Mouse (Mus musculus) heart, embryonic 16.5 days (tissue): ENCODE data around the gene Sema3g. TPM values are rescaled to one million over a fixed set of nuclear protein-coding genes. Genes with fewer than 3 reads are reported as not detected.

ENCODE experiments used
- ATAC-seq: fragments of 200-750 bp; cut with Nextera tagmentation; replicated peaks from 2 replicates; pipeline ENCODE4 v1.8.0; 2017; ENCODE audit warnings: moderate number of reproducible peaks; ENCODE audit not compliant: insufficient read depth, low FRiP score; ENCODE audit errors: extremely low read depth
- H3K27ac ChIP-seq: fragments of 300-500 bp; sonication (generic); 2 replicates; pipeline ENCODE4 v1.5.1; 2014; ENCODE audit warnings: mild to moderate bottlenecking, low read length, control low read depth, moderate library complexity
- H3K27me3 ChIP-seq: fragments of 300-500 bp; sonication (generic); 2 replicates; pipeline ENCODE4 v1.6.1; 2014; ENCODE audit warnings: low read length, mixed read lengths; ENCODE audit not compliant: control insufficient read depth, insufficient read depth
- H3K36me3 ChIP-seq: fragments of 300-500 bp; sonication (generic); 2 replicates; pipeline ENCODE4 v1.6.1; 2014; ENCODE audit not compliant: control insufficient read depth, insufficient read depth
- H3K4me1 ChIP-seq: fragments of 300-500 bp; sonication (generic); 2 replicates; pipeline ENCODE4 v1.6.1; 2014; ENCODE audit warnings: low read length, mixed read lengths; ENCODE audit not compliant: control insufficient read depth, insufficient read depth
- H3K4me2 ChIP-seq: fragments of 300-500 bp; sonication (generic); 2 replicates; pipeline ENCODE4 v1.6.1; 2014; ENCODE audit warnings: low read depth, mild to moderate bottlenecking, control low read depth, low read length
- H3K4me3 ChIP-seq: fragments of 300-500 bp; sonication (generic); 2 replicates; pipeline ENCODE4 v1.5.1; 2014; ENCODE audit warnings: mild to moderate bottlenecking, control low read depth, low read length
- H3K9ac ChIP-seq: fragments of 300-500 bp; sonication (generic); 2 replicates; pipeline ENCODE4 v1.6.1; 2014; ENCODE audit warnings: low read length, control low read depth
- H3K9me3 ChIP-seq: fragments of 300-500 bp; sonication (generic); replicated peaks from 2 replicates; pipeline ENCODE4 v1.6.1; 2016; ENCODE audit warnings: low read length; ENCODE audit not compliant: control insufficient read depth
- WGBS: fragments of 180-500 bp; shearing (Covaris S2); extraction: QIAGEN DNeasy Blood & Tissue Kit; methylation state at CpG from one replicate; pipeline ENCODE4 v1.1.7; 2014; 5-methylcytosine and 5-hydroxymethylcytosine counted together
- polyA plus RNA-seq: library from polyadenylated mRNA; unstranded; fragments of >200 nt; fragmentation: Nextera tagmentation; extraction: Ambion mirVana; gene quantifications from 2 replicates; pipeline ENCODE4 v1.2.1, GENCODE M21; 2015

Sema3g gene
- polyA plus RNA-seq, 1 experiment from 2014 or later = 0.97 TPM

DNA sequence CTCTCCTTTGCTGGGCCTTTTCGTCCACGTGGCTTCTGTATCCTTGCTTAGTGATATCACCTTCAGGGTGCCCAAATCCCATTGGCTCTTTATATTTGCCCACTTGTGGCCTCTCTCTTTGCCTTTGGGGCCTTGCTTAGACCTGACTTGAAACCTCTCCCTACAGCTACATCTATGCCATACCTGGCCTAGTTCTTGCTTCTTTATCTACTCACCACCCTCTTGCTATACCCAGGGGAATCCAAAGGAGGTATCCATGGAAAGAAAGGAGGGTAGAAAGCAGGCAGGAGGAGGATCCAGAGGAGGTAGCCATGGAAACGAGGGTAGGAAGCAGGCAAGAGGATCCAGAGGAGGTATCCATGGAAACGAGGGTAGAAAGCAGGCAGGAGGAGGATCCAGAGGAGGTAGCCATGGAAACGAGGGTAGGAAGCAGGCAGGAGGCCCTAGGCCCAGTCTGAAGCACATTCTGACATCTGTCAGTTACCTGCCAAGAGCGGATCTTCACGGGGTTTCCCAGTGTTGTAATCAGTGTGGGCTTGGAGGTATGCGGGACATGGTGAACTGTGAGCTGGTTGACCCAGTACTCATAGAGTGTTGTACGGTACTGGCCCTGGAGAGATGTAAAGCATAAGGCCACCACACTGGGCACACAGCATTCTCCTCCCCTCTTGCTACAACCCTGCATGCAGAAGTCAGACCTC lies 50.8 kb downstream of the Sema3g start:
- Histone ChIP-seq H3K9ac (no peak overlapping the region), H3K9me3 (no peaks in the 10 kb centered on the region), H3K27me3 (no peaks in the 10 kb centered on the region), H3K4me3 (no peak overlapping the region), H3K4me2 (no peak overlapping the region), H3K4me1 (no peaks in the 10 kb centered on the region), H3K36me3 (no peaks in the 10 kb centered on the region), H3K27ac (no peak overlapping the region)
- no peak for ATAC-seq
- 68% methylated on average over 9 of the region's 9 CpGs for WGBS

DNA sequence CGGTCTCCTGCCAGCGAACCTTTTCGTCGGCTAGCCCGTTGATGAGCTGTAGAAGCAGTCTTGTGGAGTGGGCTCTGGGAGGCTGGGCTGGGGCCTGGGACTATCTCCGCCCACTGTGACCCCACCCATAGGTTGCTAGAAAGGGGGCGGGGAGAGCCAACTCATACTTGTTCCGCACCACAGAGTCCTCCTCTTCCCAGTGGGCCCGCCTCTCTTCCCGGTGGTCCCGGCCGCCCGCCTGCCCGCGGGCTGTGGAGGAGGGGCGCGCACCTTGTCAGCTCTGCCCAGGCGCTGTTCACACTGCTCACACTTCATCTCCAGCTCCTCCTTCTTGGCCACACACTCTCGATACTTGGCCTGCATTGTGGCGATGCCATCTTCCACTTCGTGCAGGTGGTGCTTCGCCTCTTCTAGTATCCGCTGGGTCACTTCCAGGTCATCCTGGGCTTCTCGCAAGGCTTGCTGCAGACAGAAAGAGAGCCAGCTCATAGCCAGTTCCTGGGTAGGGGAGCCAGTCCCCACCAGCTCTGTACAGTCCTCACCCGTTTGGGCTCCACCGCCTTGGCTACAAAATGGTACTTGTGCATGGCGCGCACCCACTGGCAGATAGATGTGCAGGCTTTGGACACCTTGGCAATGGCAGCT lies 51.9 kb downstream of the Sema3g start:
- Histone ChIP-seq H3K4me1 (no peaks in the 10 kb centered on the region), H3K4me3 (peak overlapping the region; percentile 38), H3K9me3 (no peaks in the 10 kb centered on the region), H3K36me3 (no peaks in the 10 kb centered on the region), H3K9ac (peak overlapping the region; percentile 54), H3K27ac (no peak overlapping the region), H3K27me3 (no peaks in the 10 kb centered on the region), H3K4me2 (peak overlapping the region; percentile 65)
- ATAC-seq = peak; percentile 67
- WGBS = 16% methylated on average over 28 of the region's 28 CpGs

DNA sequence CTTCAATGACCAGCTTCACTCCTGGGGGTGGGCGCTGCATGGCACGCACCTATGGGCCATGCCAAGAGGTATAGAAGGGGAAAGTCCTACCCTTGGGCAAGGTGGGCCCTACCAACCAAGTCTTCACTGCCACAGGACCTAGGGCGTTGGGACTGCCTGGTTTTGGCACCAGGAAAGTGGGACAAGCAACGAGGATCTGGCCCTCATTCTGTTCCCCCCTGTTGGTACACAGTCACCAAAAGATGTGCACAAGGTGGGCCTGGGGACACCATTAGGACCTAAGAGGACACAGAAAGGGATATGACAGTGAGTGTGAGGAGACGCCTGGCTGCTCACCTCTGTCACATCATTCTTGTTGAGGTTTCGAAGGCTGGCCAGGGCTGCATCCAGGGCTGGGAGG lies 53.5 kb downstream of the Sema3g start:
- Histone ChIP-seq H3K4me3 (no peak overlapping the region), H3K27me3 (no peaks in the 10 kb centered on the region), H3K36me3 (no peaks in the 10 kb centered on the region), H3K4me1 (no peaks in the 10 kb centered on the region), H3K9ac (no peak overlapping the region), H3K4me2 (no peak overlapping the region), H3K9me3 (no peaks in the 10 kb centered on the region), H3K27ac (no peak overlapping the region)
- ATAC-seq = no peak
- WGBS = 83% methylated on average over 6 of the region's 6 CpGs

DNA sequence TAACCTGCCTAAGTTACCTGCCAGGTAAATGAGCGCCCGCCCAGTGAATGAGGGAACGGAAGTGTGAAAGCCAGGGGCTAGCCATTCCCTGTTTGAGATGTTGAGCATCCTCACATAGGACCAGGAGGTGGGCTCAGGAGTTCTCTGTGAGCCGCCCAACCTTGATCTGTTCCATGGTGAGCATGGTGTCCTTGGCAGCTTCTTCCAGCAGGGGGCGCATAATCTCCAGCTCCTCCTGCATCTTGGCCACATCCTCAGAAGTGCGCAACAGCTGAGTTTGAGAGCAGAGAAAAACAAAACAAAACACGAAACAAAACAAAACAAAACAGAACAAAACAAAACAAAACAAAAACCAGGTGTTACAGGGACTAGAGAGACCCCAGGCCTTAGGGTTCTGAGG lies 54.5 kb downstream of the Sema3g start:
- 23% methylated on average over 7 of the region's 7 CpGs for WGBS
- Histone ChIP-seq H3K4me1 (no peaks in the 10 kb centered on the region), H3K9me3 (no peaks in the 10 kb centered on the region), H3K4me2 (no peak overlapping the region), H3K4me3 (no peak overlapping the region), H3K9ac (no peak overlapping the region), H3K27me3 (no peaks in the 10 kb centered on the region), H3K36me3 (no peaks in the 10 kb centered on the region), H3K27ac (no peak overlapping the region)
- ATAC-seq = no peak

Other genes with a start within 250 kb of the Sema3g start
- 43.7 and 45.2 TPM in 2 replicates for gene Glt8d1, start 216.5 kb upstream of the Sema3g start, polyA plus RNA-seq
- gene Spcs1, start 216.2 kb upstream of the Sema3g start, polyA plus RNA-seq = 337 and 339 TPM in 2 replicates
- 97.9 and 98.3 TPM in 2 replicates for gene Pbrm1, start 198.7 kb upstream of the Sema3g start, polyA plus RNA-seq
- gene Gnl3, start 198.7 kb upstream of the Sema3g start, polyA plus RNA-seq = 53.1 and 63.0 TPM in 2 replicates
- 90.4 and 95.8 TPM in 2 replicates for gene Smim4, start 88.9 kb upstream of the Sema3g start, polyA plus RNA-seq
- gene Nt5dc2, start 86.8 kb upstream of the Sema3g start, polyA plus RNA-seq = 288 and 319 TPM in 2 replicates
- gene Stab1, start 49.2 kb upstream of the Sema3g start, polyA plus RNA-seq = 36.6 and 43.8 TPM in 2 replicates
- 4,861 and 5,105 TPM in 2 replicates for gene Tnnc1, start 9.5 kb upstream of the Sema3g start, polyA plus RNA-seq
- 331 and 376 TPM in 2 replicates for gene Nisch, start 914 bp upstream of the Sema3g start, polyA plus RNA-seq
- 9.5 TPM in 2 replicates for gene Phf7, start 33.5 kb downstream of the Sema3g start, polyA plus RNA-seq
- gene Bap1, start 33.6 kb downstream of the Sema3g start, polyA plus RNA-seq = 54.5 and 56.4 TPM in 2 replicates
- 0.54 and 0.92 TPM in 2 replicates for gene Dnah1, start 106.0 kb downstream of the Sema3g start, polyA plus RNA-seq
- gene Capn7, start 118.8 kb downstream of the Sema3g start, polyA plus RNA-seq = 40.3 and 41.9 TPM in 2 replicates
- gene Sh3bp5, start 218.2 kb downstream of the Sema3g start, polyA plus RNA-seq = 25.8 and 26.4 TPM in 2 replicates